Mouse (Mus musculus): ENCODE measurements around the gene Kbtbd7.
"Not testable (repeated sequence)": the region's sequence is repeated elsewhere in the genome, so short reads cannot be mapped to it uniquely, and the experiment has no call there.

The Kbtbd7 gene

GRCm38 (mm10) chr14:79425979-79426729, at the start of gene Kbtbd7:
TSS of gene Kbtbd7 (plus strand) at chr14:79426511.
- peak; percentile 96 for DNase-seq

- no peak for DNase-seq
Observed at GRCm38 (mm10) chr14:79377041-79377440, 49.3 kb upstream of the Kbtbd7 start.

- no peak for DNase-seq
Observed at GRCm38 (mm10) chr14:79383120-79383519, 43.2 kb upstream of the Kbtbd7 start.

GRCm38 (mm10) chr14:79388304-79388703, 38.0 kb upstream of the Kbtbd7 start:
- no peak for DNase-seq

- peak; percentile 37 for DNase-seq
Observed at GRCm38 (mm10) chr14:79389438-79390264, 36.7 kb upstream of the Kbtbd7 start.

- peak; percentile 97 for DNase-seq
Observed at GRCm38 (mm10) chr14:79390265-79390926, 35.9 kb upstream of the Kbtbd7 start, which contains the start of gene Naa16. TSS of gene Naa16 (minus strand) at chr14:79390778.

GRCm38 (mm10) chr14:79393289-79393688, 33.0 kb upstream of the Kbtbd7 start:
- no peak for DNase-seq

GRCm38 (mm10) chr14:79394564-79394963, 31.7 kb upstream of the Kbtbd7 start:
- peak; percentile 36 for DNase-seq

GRCm38 (mm10) chr14:79397321-79398122, 28.8 kb upstream of the Kbtbd7 start, which contains the start of gene Mtrf1:
TSS of gene Mtrf1 (plus strand) at chr14:79397772.
- peak; percentile 76 for DNase-seq

GRCm38 (mm10) chr14:79407641-79408040, 18.7 kb upstream of the Kbtbd7 start:
- DNase-seq, result no peak

GRCm38 (mm10) chr14:79409278-79409830, 17.0 kb upstream of the Kbtbd7 start:
- no peak for DNase-seq

GRCm38 (mm10) chr14:79410662-79411061, 15.6 kb upstream of the Kbtbd7 start:
- DNase-seq, result no peak

GRCm38 (mm10) chr14:79413121-79413520, 13.2 kb upstream of the Kbtbd7 start:
- DNase-seq, result no peak

- DNase-seq, result no peak
Observed at GRCm38 (mm10) chr14:79420083-79420685, 6.1 kb upstream of the Kbtbd7 start.

- DNase-seq, result not testable (repeated sequence)
Observed at GRCm38 (mm10) chr14:79426730-79427365, 537 bp downstream of the Kbtbd7 start.

- DNase-seq, result no peak
Observed at GRCm38 (mm10) chr14:79434068-79434467, 7.8 kb downstream of the Kbtbd7 start.

GRCm38 (mm10) chr14:79440655-79441054, 14.3 kb downstream of the Kbtbd7 start:
- DNase-seq, result no peak

- DNase-seq, result no peak
Observed at GRCm38 (mm10) chr14:79441441-79441840, 15.1 kb downstream of the Kbtbd7 start.

- no peak for DNase-seq
Observed at GRCm38 (mm10) chr14:79444601-79445000, 18.3 kb downstream of the Kbtbd7 start.

- no peak for DNase-seq
Observed at GRCm38 (mm10) chr14:79445055-79445620, 18.8 kb downstream of the Kbtbd7 start.

All from kidney, postnatal 14 days (tissue).